Mouse (Mus musculus): Measurements from ENCODE around the gene Gm49394. TPM values are rescaled to one million over a fixed set of nuclear protein-coding genes. Genes with fewer than 3 reads are reported as not detected.

The Gm49394 gene
- polyA plus RNA-seq, 1 experiment from 2014 or later: 0.06 TPM

DNA sequence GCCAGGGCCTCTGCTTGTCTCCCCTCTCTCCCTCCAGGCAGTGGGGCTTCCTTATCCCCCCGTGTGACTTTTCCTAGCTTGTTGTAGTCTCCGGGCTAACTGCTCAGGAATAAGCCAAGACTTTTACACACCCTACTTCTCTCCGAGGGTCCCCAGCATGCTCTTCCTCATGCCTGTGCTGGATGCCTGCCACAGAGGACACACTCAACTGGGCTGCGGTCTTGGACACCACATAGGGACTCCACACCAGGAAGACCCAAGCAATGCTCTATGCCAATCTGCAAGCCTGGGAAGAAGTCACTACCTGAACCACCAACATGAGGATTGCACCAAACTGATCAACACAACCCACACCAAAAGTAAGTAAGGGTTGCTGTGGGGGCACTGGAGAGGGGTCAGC lies 3.6 kb downstream of the Gm49394 start:
- WGBS: 66% methylated on average over 4 of the region's 4 CpGs
- H3K9me3 ChIP-seq: peaks cover 17% of the 10 kb centered on the region
- H3K4me1 ChIP-seq: peaks cover 9% of the 10 kb centered on the region
- no peak overlapping the region for H3K4me3 ChIP-seq
- no peak overlapping the region for H3K27ac ChIP-seq
- ATAC-seq (ENCODE audit: borderline replicate concordance, extremely low read depth, low FRiP score, low TSS enrichment): no peak
- H3K27me3 ChIP-seq: peaks cover 60% of the 10 kb centered on the region
- H3K36me3 ChIP-seq: no peaks in the 10 kb centered on the region
- no peak overlapping the region for H3K4me2 ChIP-seq
- no peak overlapping the region for H3K9ac ChIP-seq

DNA sequence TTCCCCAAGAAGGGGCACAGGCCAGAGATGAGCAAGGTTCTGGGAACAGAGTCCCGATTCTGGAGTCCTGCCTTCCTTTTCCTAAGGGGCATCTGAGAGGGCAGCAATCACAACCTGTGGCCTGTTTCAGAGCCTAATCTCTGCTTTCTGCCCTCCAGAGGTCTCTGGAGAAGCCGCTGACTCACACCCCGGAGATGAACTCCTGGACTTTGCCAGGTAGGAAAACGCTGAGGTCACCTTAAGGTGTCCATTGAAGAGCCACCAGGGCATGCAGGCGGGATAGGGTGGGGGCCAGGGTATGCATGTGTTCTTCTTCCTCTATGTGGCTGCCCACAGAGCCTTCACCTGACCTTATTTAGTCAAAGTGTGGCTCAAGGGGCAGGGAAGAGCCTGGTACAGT lies 4.4 kb downstream of the Gm49394 start:
- no peaks in the 10 kb centered on the region for H3K36me3 ChIP-seq
- H3K27me3 ChIP-seq: peaks cover 68% of the 10 kb centered on the region
- H3K4me2 ChIP-seq: no peak overlapping the region
- H3K9ac ChIP-seq: no peak overlapping the region
- no peak overlapping the region for H3K4me3 ChIP-seq
- H3K27ac ChIP-seq: no peak overlapping the region
- no peak for ATAC-seq (ENCODE audit: borderline replicate concordance, extremely low read depth, low FRiP score, low TSS enrichment)
- H3K4me1 ChIP-seq: peaks cover 16% of the 10 kb centered on the region
- 72% methylated on average over 5 of the region's 5 CpGs for WGBS
- peaks cover 12% of the 10 kb centered on the region for H3K9me3 ChIP-seq

DNA sequence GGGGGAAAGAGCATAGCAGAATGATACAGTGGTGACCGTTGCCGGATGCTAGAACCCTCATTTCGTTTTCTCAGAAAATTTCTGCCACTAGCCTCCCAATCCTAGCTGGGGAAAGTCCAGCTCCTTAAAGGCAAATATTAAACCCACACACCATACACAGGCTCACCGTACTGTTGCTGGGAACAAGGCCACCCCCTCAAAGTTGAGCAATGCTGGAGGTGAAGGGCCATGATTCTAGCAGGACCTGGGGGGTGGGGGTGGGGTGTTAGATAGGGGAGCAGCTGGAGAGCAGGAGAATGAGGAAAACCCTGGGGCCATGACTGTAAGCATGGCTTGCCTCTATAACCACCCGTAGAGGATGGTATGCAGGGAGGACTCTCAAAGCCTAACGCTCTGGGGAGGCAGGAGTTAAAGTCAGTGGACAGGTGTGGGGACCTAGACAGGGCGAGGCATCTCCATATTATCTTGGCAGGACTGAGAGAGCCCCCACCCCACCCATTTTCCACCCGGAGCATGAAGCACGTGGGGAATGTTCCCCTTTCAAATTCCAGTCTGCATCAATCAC lies 5.2 kb downstream of the Gm49394 start:
- Histone ChIP-seq H3K27ac (no peak overlapping the region), H3K4me2 (peak overlapping the region; percentile 62), H3K27me3 (peaks cover 76% of the 10 kb centered on the region), H3K9ac (no peak overlapping the region), H3K36me3 (no peaks in the 10 kb centered on the region), H3K9me3 (peaks cover 4% of the 10 kb centered on the region), H3K4me3 (peak overlapping the region; percentile 39), H3K4me1 (peaks cover 24% of the 10 kb centered on the region)
- 12% methylated on average over 9 of the region's 9 CpGs for WGBS
- no peak for ATAC-seq (ENCODE audit: borderline replicate concordance, extremely low read depth, low FRiP score, low TSS enrichment)

DNA sequence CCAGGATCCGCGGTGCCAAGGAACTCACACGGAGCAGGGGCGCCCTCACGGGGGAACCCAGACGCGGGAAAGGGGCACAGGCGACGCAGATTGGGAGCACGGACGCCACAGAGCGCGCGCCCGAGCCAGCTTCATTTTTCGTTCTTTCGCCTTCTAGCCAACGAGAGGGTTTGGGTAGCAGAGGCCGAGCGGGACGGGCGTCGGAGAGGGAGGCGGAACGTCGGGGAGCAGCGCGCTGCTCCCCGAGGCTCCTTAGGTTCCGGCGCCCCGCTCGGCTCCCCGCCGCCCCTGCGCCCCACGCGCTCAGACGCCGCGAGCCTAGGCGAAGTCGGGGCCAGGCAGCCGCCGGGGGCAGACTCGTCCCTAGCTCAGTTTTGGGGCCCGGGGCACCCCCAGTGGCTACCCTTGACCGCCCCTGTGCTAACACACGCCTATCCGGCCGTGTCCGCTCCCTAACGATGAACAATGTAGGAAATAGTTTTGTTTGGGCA lies 5.8 kb downstream of the Gm49394 start:
- H3K27ac ChIP-seq: no peak overlapping the region
- ATAC-seq (ENCODE audit: borderline replicate concordance, extremely low read depth, low FRiP score, low TSS enrichment): no peak

DNA sequence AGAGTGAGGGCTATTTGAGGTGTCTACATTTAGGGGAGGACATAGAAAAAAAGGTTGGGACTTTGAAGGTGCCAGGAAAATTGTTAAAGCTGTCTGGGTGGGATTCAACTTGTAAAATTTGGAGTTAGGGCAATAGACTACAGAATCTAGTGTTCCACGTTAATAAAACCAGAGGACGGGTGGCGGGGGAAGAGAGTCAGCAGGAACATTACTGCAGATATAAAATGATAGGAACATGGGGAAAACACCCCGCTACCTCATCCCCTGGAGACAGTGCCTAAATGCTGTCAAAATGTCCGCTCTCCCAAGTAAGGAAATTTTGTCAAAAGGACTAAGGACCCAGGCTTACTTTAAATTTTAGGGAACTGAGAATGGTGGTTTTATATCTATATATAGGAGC lies 6.6 kb downstream of the Gm49394 start:
- ATAC-seq (ENCODE audit: borderline replicate concordance, extremely low read depth, low FRiP score, low TSS enrichment): no peak
- no peak overlapping the region for H3K27ac ChIP-seq
- H3K4me2 ChIP-seq: peak overlapping the region; percentile 62; the same call in 1 of the 2 replicates
- H3K27me3 ChIP-seq: peaks cover 90% of the 10 kb centered on the region
- H3K4me3 ChIP-seq: peak overlapping the region; percentile 39; the same call in 1 of the 2 replicates
- WGBS: 43% methylated on average over 5 of the region's 5 CpGs
- no peaks in the 10 kb centered on the region for H3K9me3 ChIP-seq
- H3K4me1 ChIP-seq: peaks cover 36% of the 10 kb centered on the region
- H3K36me3 ChIP-seq: no peaks in the 10 kb centered on the region
- H3K9ac ChIP-seq: no peak overlapping the region

More for the DNA sequence above, 5.8 kb downstream of the Gm49394 start:
- peaks cover 30% of the 10 kb centered on the region for H3K4me1 ChIP-seq
- H3K9me3 ChIP-seq: no peaks in the 10 kb centered on the region
- peak overlapping the region; percentile 62 for H3K4me2 ChIP-seq
- no peaks in the 10 kb centered on the region for H3K36me3 ChIP-seq
- H3K4me3 ChIP-seq: peak overlapping the region; percentile 39
- WGBS: under 1% methylated on average over 53 of the region's 53 CpGs
- H3K9ac ChIP-seq: peak overlapping the region; percentile 37
- peaks cover 82% of the 10 kb centered on the region for H3K27me3 ChIP-seq

DNA sequence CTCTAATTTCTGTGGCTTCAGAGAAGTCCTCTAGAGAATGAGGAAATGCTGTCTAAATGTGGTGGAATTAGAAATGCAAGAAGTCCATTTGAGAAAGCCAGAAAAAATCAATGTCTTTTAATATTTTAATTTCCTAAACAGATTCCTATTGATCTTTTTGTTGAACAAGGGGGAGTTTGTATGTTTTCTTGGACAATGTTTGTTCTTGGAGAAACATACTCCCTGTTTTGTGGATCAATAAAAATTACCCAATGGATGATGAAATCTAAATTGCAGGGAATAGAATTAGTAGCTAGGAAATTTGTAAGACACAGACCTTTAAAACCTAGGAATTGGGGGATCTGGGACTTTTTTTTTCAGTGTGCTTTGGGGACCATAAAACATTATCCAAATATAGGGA lies 7.9 kb downstream of the Gm49394 start:
- Histone ChIP-seq H3K4me1 (peaks cover 37% of the 10 kb centered on the region), H3K27me3 (peaks cover 99% of the 10 kb centered on the region), H3K9ac (no peak overlapping the region), H3K27ac (no peak overlapping the region), H3K4me2 (peak overlapping the region; percentile 76; the same call in 1 of the 2 replicates), H3K4me3 (peak overlapping the region; percentile 46; the same call in 1 of the 2 replicates), H3K36me3 (no peaks in the 10 kb centered on the region), H3K9me3 (no peaks in the 10 kb centered on the region)
- no peak for ATAC-seq (ENCODE audit: borderline replicate concordance, extremely low read depth, low FRiP score, low TSS enrichment)

DNA sequence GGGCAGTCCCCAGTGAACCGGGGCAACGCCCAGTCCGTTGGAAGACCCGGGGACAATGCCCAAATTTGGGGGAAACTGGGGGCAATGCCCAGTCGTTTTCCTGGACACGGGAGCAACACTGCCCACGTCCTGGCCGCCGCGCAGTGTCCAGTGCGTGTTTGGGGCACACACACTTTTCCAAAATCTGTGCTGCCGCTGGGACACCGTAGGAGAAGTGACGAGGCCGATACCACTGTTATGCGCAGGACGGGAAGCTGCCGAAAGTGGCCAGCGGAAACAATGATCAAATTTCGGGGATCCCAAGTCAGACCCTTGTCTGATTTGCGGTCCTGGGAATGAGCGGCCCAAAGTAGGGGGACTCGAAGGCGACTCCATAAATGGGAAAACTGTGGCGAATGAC lies 8.7 kb downstream of the Gm49394 start:
- H3K36me3 ChIP-seq: no peaks in the 10 kb centered on the region
- peak overlapping the region; percentile 88 for H3K27ac ChIP-seq
- no peaks in the 10 kb centered on the region for H3K9me3 ChIP-seq
- peak overlapping the region; percentile 64 for H3K9ac ChIP-seq
- no peak for ATAC-seq (ENCODE audit: borderline replicate concordance, extremely low read depth, low FRiP score, low TSS enrichment)
- H3K4me1 ChIP-seq: peaks cover 40% of the 10 kb centered on the region
- 4% methylated on average over 25 of the region's 25 CpGs for WGBS
- peak overlapping the region; percentile 76 for H3K4me2 ChIP-seq
- H3K4me3 ChIP-seq: peak overlapping the region; percentile 46
- H3K27me3 ChIP-seq: peaks cover 99% of the 10 kb centered on the region

DNA sequence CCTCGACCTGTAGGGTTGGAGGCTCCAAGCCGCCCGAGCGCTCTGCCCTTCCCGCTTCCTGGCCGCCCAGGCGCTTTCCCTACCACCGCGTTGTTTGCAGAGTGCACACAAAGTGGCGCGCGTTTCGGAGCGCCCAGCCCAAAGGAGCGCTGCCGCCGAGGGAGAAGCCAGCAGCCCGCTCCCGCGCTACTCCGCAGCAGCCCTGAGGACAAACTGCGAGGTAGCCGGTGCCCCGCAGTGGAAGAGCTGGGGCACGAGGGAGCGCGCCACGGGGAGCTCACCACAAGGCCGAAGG lies 9.1 kb downstream of the Gm49394 start:
- under 1% methylated on average over 29 of the region's 29 CpGs for WGBS
- ATAC-seq (ENCODE audit: borderline replicate concordance, extremely low read depth, low FRiP score, low TSS enrichment): no peak
- Histone ChIP-seq H3K4me2 (peak overlapping the region; percentile 76), H3K4me1 (peaks cover 44% of the 10 kb centered on the region), H3K9me3 (no peaks in the 10 kb centered on the region), H3K9ac (peak overlapping the region; percentile 64), H3K27me3 (peaks cover 99% of the 10 kb centered on the region), H3K27ac (peak overlapping the region; percentile 88), H3K4me3 (peak overlapping the region; percentile 46), H3K36me3 (no peaks in the 10 kb centered on the region)

DNA sequence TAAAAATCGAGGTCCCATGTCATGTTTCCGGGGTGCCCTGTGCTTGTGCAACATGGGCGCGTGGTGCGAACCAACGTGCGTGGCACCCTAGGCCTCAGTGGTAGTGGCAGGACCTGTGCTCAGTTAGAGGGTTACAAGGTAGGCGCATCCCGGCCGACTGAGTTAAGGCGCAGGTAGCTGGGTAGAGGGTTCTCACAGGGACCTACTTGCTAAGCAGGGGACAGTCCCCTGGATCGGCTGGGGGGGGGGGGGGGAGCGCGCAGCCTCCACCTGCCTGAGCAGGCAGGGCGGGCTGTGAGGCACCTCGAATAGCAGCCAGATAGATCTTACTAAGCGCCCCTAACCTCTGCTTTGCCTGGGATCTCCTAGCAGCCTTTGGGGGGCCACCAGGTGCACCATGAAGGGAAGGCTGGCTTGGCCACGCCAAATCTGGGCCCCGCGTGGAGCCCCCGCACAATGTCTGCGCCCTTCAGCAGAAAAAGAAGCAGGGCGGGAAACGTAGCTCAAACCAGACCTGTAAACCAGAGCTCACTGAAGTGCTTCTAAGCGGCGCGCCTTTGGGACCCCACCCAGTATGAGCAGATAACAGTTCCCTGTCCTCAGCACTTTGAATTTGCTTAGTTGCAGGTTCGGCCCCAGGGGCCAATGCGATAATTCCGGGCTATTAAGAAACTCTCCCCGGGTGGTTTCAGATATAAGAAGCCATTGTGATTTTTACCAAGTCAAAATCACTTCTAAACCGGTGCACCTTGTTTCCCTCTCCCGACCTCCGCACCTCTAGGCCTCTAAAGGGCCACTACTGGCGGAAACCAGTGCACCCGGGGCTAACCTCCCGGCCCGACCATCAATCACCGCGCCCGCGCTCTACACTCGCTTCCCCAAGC lies 9.7 kb downstream of the Gm49394 start:
- peaks cover 99% of the 10 kb centered on the region for H3K27me3 ChIP-seq
- no peaks in the 10 kb centered on the region for H3K9me3 ChIP-seq
- under 1% methylated on average over 40 of the region's 43 CpGs for WGBS
- peak overlapping the region; percentile 76 for H3K4me2 ChIP-seq
- no peaks in the 10 kb centered on the region for H3K36me3 ChIP-seq
- H3K9ac ChIP-seq: peak overlapping the region; percentile 64
- peak overlapping the region; percentile 46 for H3K4me3 ChIP-seq
- peaks cover 46% of the 10 kb centered on the region for H3K4me1 ChIP-seq
- no peak for ATAC-seq (ENCODE audit: borderline replicate concordance, extremely low read depth, low FRiP score, low TSS enrichment)
- H3K27ac ChIP-seq: peak overlapping the region; percentile 88

DNA sequence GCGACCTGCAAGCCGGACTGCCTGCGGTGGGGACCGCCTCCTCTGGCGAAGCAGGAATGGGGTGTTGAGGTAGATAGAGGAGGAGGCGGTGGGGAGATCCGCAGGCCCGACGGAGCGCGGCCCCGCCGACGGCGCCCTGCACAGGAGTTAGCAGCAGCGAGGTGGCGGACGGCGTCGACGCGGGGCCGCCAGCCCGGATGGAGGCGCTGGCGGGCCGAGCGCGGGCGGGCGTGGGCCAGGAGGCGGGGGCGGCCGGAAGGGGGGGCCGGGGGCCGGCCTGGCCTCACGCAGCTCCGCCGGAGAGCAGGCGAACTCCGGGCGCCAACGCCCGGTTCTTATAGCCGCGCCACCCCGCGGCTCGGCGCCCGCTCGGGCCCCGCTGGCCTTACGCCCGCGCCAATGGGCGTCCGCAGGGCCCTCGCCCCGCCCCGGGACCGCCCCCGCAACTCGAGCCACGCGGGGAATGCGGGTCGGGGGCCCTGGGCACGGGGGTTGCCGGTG lies 10.5 kb downstream of the Gm49394 start:
- Histone ChIP-seq H3K4me3 (peak overlapping the region; percentile 46), H3K9me3 (no peaks in the 10 kb centered on the region), H3K27me3 (peaks cover 99% of the 10 kb centered on the region), H3K4me2 (peak overlapping the region; percentile 76), H3K4me1 (peaks cover 46% of the 10 kb centered on the region), H3K36me3 (peaks cover 3% of the 10 kb centered on the region), H3K27ac (peak overlapping the region; percentile 90), H3K9ac (peak overlapping the region; percentile 64)
- ATAC-seq (ENCODE audit: borderline replicate concordance, extremely low read depth, low FRiP score, low TSS enrichment): peak; percentile 71
- WGBS: under 1% methylated on average over 42 of the region's 70 CpGs

DNA sequence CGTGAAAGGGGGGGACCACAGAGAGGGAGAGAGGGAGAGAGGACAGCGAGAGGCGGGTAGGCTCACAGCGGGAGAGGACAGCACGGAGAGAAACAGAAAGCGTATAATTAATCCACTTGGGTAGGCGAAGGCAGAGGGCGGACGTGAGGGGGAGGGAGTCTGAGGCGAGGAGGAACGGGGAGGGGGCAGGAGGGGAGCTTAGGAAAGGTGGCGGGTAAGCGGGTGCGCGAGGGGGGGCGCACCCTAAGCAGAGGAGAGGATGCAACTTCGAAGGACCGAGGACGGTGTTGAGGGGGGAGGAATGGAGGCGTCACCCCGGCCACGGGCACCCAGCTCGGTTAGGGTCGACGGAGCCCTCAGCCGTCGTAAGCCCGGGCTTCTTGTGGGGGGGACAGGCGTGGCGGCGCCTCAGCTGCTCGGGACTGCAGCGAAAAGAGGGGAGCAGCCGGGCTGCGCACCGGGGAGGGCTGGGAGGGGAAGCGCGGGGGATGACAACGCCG lies 11.0 kb downstream of the Gm49394 start:
- peaks cover 99% of the 10 kb centered on the region for H3K27me3 ChIP-seq
- ATAC-seq (ENCODE audit: borderline replicate concordance, extremely low read depth, low FRiP score, low TSS enrichment): peak; percentile 19; the same call in 1 of the 2 replicates
- peak overlapping the region; percentile 51 for H3K9ac ChIP-seq
- peak overlapping the region; percentile 46 for H3K4me3 ChIP-seq
- 0% methylated on average over 40 of the region's 40 CpGs for WGBS
- peak overlapping the region; percentile 76 for H3K4me2 ChIP-seq
- no peaks in the 10 kb centered on the region for H3K9me3 ChIP-seq
- H3K4me1 ChIP-seq: peaks cover 41% of the 10 kb centered on the region
- H3K27ac ChIP-seq: peak overlapping the region; percentile 90
- peaks cover 8% of the 10 kb centered on the region for H3K36me3 ChIP-seq
